Mouse (Mus musculus): ENCODE measurements around the gene Igfn1.

The Igfn1 gene

DNA sequence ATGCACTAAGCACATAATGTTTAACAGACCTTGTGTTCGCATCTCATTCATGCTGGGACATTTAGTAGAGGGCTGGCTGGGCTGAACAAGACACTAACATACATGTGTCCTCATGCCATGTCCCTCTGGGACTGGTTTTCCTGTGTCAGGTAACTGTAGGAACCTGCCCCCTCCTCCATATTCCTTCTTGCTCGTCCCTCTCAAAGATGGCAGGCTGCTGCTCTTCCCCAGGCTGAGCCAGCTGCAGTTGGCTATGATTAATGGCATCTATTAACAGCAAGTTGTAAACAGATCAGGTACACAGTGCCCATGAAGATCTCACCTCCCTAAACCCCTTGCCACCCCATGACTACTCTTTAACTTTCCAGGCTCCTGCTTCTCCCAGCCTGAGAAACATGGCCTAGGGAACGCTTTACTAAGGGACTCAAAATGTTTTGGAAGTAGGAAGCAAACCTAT is at the start of gene Igfn1:
TSS of gene Igfn1 (minus strand) at position 51 of the 457 bp plus-strand sequence.
- 94% methylated on average over 3 of the region's 3 CpGs for WGBS

- WGBS, result 27% methylated on average over 3 of the region's 3 CpGs
These were observed 49.6 kb upstream of the Igfn1 start for GRCm38 (mm10) chr1:136055771-136056170.

GRCm38 (mm10) chr1:136052547-136052946 is 46.4 kb upstream of the Igfn1 start, which contains the start of gene Cacna1s:
Gene Cacna1s, plus strand, starts transcription at chr1:136052750.
- 57% methylated on average over 11 of the region's 11 CpGs for WGBS

DNA sequence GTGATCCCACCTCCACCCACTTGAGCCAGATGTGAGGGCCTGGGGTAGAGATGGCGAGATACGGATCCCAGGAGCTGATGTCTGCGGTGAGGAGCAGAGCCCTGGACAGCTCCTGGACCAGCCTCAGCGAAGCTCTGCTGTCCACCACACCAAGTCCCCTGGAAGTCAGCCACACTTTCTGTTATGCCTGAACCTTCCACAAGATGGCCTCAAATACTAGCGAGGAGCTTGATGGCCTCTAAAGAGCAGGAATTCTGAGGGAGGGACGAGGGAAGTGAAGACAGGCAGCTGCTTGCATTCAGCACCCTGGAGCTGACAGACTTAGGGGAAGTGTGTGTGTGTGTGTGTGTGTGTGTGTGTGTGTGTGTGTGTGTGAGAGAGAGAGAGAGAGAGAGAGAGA is 45.3 kb upstream of the Igfn1 start:
- WGBS, result 2% methylated on average over 6 of the region's 6 CpGs

DNA sequence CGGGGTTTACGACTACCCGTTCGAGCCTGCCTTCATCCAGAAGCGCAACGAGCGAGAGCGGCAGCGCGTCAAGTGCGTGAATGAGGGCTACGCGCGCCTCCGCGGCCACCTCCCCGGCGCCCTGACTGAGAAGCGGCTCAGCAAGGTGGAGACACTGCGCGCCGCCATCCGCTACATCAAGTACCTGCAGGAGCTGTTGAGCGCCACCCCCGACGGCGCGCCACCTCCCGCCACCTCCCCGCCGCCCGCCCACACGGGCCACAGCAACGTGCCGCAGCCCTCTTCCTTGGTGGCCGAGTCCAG is 44.8 kb upstream of the Igfn1 start:
- 2% methylated on average over 36 of the region's 36 CpGs for WGBS

DNA sequence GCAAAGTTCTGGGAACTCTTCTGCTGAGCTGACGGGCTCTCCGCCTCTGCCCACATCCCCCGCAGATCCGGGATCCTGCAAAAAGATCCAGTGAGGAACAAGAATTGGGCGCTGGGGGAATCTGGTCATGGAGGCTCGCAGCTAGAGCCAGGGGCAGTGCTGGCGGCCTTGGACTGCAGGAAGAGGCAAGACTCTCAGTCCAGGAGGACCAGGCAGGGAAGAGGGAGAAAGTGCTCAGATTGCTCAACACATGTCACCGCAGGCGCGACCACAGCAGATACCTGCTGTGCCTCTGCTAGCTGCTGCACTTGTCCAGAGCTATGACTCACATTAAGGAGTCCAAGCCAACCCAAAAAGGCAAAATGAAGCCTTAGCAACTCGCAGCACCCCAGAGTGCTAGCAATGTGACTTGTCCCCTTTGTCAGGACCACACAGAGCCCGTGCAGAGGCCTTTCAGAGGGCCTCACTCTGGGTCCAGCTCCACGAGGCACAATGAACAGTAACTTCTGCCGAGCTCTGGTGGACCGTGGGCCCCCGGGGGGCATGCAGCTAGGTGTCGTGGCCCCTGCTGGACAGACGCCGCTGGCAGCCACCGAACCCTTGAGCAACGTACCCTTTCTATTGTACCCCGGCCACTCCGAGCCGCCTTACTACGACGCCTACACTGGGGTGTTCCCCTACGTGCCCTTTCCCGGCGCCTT is 44.3 kb upstream of the Igfn1 start, which contains the start of gene Ascl5:
TSS of gene Ascl5 (plus strand) at position 493 of the 701 bp plus-strand sequence.
- WGBS, result 28% methylated on average over 29 of the region's 29 CpGs

- 75% methylated on average over 9 of the region's 9 CpGs for WGBS
These were observed 41.8 kb upstream of the Igfn1 start for GRCm38 (mm10) chr1:136047894-136048293.

GRCm38 (mm10) chr1:136047432-136047831 is 41.3 kb upstream of the Igfn1 start:
- WGBS, result 12% methylated on average over 2 of the region's 2 CpGs

DNA sequence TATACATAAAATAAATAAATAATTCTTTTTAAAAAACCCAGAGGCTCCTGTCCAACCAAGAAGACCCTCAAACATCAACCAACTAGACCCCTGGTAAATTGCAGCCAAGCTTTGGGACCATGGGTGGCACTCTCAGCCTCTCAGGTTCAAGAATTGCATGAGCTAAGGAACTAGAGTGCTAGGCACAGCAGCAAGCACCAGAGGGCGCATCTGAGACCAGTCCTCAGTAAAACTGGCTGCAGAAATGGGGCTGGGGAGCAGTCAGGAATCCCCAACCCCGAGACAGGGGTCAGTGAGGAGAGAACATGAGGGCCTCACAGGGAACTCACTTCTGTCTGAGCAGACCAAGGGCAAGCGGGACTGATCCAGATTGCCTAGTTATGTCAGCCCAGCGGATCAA is 39.6 kb upstream of the Igfn1 start:
- WGBS, result 15% methylated on average over 4 of the region's 4 CpGs

DNA sequence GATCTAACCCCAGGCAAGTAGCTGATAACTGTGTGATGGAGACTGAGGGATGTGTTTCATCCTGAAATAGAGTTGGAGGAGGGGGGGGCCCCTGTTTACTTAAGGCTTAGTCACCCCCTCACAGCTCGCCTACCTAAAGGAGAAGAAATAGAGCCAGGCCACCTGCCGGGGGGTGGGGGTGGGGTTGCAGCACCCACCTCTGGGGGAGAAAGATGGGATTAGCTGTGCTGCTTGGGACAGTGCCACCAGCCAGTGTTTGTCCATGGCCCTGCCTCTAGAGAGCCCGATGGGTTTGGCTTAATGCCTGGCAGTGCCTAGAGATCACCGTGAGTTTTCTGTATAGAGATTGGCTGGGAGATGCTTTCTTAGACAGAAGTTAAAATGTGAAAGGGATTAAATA is 34.7 kb upstream of the Igfn1 start:
- 20% methylated on average over 4 of the region's 4 CpGs for WGBS

DNA sequence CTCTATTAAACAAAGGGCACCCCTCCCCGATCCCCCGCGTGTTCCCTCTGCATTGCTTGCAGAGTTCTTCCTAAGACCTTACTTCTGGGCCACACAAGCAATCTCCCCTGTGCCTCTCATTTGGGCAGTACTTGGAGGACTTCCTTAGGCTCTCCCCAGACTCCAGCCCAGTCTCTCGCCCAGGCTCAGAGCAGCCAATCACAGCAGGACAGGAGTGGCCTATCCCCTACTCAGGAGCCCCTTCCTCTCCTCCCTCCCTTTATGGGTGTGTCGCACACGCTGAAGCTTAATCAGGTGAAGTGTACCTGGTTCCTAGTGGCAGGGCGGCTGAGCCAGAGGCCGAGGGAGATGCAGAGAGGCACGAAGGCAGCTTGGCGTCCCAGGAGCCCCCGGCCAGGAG is 34.3 kb upstream of the Igfn1 start:
- 47% methylated on average over 11 of the region's 11 CpGs for WGBS

GRCm38 (mm10) chr1:136038746-136039538 is 32.8 kb upstream of the Igfn1 start:
- WGBS, result 43% methylated on average over 5 of the region's 5 CpGs

- WGBS, result 68% methylated on average over 7 of the region's 7 CpGs
These were observed 26.8 kb upstream of the Igfn1 start for GRCm38 (mm10) chr1:136032961-136033360.

DNA sequence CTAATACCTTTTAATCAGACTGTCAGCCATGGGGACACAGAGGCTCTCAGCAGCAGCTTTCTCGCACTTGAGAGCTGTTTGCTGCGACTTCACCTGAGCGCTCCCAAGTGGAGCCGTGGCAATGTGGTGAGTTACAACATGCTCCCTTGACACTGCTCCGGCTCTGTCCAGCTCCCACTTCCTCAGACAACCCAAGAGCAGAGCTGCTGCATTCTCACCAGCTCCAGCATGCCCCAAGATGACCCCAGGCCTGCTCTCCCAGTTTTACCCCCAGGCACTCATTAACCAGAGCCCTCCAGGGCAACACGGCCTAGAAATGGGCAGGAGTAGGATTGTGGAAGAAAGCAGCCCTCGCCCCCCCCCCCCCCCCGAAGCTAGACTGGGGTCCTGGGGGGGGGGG is 25.6 kb upstream of the Igfn1 start:
- 89% methylated on average over 8 of the region's 8 CpGs for WGBS

GRCm38 (mm10) chr1:136030201-136030600 is 24.1 kb upstream of the Igfn1 start:
- 72% methylated on average over 7 of the region's 7 CpGs for WGBS

DNA sequence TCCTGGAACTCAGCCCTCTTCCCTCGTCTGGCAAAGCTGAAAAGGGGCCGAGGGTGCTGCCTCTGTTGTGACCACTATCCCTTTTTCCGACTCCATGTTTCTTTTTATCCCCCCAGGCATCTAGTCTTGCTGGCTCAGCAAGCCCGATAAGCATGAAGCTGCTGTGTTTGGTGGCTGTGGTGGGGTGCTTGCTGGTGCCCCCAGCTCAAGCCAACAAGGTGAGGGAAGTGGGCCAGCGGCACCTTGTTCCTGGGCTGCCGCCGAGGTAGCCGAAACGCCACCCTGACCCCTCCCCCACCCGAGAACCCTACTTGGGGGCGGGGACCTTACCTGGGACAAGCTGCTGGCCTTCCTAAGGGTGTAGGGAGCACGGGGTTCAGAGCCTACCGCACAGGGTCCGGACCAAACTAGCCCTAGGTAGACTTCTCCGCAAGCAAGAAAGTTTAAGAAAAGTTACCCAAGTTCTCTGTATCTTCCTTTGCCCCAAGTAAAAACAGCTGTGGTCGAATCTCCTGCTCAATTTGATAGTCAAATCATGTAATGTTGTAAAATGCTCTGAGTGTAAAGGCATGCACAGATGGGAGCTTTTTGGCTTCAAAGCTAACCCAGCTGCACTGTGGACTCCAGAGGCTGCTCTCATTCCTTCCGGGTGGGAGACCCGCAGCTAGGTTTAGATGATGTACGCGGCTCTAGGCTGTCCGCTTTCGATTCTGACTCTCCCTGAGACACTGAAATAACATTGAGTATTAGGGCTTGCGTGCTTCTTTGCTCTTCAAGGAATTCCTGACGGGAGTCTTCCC is 12.4 kb upstream of the Igfn1 start:
- 4% methylated on average over 24 of the region's 24 CpGs for WGBS

- WGBS, result under 1% methylated on average over 22 of the region's 22 CpGs
These were observed 11.8 kb upstream of the Igfn1 start for GRCm38 (mm10) chr1:136017907-136018313.

DNA sequence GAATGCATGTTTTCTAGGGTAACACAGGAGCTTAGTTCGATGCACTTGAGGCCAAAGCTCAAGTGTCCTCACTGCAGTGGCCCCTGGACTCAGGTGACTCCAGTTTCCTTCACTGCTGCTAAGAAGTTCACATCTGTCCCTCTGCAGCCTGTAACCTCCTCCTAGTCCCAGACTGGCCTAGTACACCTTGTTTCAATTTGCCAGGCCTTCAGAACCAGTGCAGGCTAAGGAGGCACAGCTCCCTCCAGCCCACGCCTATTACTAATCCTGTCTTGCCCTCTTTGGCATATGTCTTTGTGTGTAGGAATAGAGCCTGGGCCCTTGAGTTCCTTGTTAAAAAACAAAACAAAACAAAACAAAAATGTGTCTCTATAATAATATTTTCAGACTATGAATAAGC is 11.2 kb upstream of the Igfn1 start:
- WGBS, result 88% methylated on average over 2 of the region's 2 CpGs

GRCm38 (mm10) chr1:136014796-136015502 is 8.8 kb upstream of the Igfn1 start:
- WGBS, result 87% methylated on average over 2 of the region's 2 CpGs

- 74% methylated on average over 4 of the region's 4 CpGs for WGBS
These were observed 7.4 kb upstream of the Igfn1 start for GRCm38 (mm10) chr1:136013513-136013912.

DNA sequence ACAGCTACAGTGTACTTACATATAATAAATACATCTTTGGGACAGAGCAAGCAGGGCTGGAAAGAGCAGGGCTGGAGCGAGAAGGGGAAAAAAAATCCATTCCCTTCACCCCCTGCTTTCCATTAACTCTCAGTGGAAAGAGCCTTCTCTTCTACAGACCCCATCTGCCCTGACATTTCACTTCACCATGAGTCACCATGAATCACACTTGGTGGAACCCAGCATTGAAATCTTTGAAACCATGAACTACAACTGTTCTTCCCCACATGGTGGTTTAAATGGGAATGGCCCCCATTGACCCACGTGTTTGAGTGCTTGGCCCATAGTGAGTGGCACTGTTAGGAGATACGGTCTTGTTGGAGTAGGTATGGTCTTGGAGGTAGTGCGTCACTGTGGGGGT is 4.1 kb upstream of the Igfn1 start:
- 90% methylated on average over 4 of the region's 4 CpGs for WGBS

DNA sequence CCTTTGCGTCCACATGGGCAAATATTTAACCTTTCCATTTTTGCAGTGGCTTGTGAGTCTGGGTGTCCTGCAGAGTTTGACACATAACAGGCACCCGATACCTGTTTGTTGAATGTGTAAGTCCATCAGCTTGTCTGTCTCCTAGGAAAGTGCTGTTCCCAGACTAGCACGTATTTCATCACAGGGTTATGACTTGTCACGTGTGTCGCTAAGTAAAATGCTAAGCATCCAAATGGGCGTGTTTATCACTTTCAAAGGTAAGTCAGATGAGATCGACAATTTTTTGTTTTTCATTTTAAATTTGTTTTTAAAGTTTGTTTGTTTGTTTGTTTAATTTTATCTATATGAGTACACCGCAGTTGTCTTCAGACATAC is 2.0 kb upstream of the Igfn1 start:
- 24% methylated on average over 8 of the region's 8 CpGs for WGBS

Data from cerebral cortex, adult 2 months (tissue).